ENCODE assay signal across 10 mouse cellular contexts in the genomic region with DNA sequence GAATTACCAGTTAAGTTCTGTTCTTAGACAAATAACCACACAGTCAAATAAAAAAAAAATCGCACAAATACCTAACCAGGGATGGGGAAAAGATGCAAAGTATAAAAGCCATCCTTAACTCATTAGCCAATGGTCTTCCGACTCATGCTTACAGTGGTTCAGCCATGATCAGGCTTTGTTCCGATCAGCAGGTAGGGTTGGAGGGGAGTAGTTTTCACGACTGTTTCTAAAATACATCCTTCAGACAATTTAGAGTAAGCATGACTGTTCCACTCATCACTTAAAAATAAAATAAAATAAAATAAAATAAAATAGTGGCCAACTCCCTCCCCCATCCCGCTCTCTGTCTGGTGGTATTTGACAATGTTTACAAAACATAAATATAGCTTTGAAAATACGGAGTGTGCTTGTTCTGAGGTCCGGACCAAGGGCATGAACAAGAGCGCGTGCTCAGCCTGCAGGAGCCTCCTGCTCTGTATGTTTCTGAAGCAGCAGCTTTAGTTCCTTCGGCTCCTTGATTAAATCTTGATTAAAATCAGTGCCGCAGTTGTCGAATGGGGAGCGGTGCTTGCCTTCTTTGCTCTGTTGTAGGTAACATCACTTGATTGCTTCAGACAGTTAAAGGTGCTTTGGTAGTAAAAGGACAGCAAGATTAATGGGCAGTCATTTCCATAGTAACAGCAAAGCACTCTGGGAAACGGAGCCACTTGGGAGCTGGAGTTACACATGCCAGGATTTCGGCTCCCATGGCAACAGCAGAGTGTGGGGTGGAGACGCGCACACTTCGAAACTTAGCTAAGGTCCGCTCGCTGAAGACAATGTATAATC.
A peak's percentile ranks its signal among the peaks of the same experiment; 100 is the strongest.
DNase-seq lines count a peak whose midpoint lies in the region; ATAC-seq lines count a peak whose summit lies in the region.
"Had no signal": no experiment of that assay in that cellular context is flagged by ENCODE, and none has a peak within 500 bp of the region (broad histone marks: within the 10 kb centered on the region; RNA-seq: fewer than 3 reads in every experiment).

No protein-coding gene starts in this region.

- peak; percentile 19 for DNase-seq in 3T3-L1 (ENCODE audit: low read depth, low spot score)
- peak; percentile 81 for DNase-seq in brain, embryonic 18.5 days (ENCODE audit: low read depth, low spot score)
- peak; percentile 19 to 49 for DNase-seq in heart, postnatal 14 days
- DNase-seq in kidney, postnatal 4 days, result peak; percentile 65 to 71
- DNase-seq in retina, embryonic 14.5 days (ENCODE audit: low spot score), result peak; percentile 79

- H3K9me3 ChIP-seq in forebrain, embryonic 13.5 days (replicated peaks), result no peaks in the 10 kb centered on the region
- H3K9me3 ChIP-seq in lung, embryonic 15.5 days, result no peaks in the 10 kb centered on the region
- H3K9me3 ChIP-seq: G1E had no signal

- H3K9ac ChIP-seq in forebrain, embryonic 13.5 days, result no peak overlapping the region
- H3K9ac ChIP-seq in lung, embryonic 15.5 days, result no peak overlapping the region

- WGBS in forebrain, embryonic 13.5 days, result 28% methylated on average over 20 of the region's 20 CpGs
- WGBS in lung, embryonic 15.5 days, result 25% methylated on average over 20 of the region's 20 CpGs

- H3K4me2 ChIP-seq in forebrain, embryonic 13.5 days, result peak overlapping the region; percentile 52
- H3K4me2 ChIP-seq in lung, embryonic 15.5 days, result peak overlapping the region; percentile 49

- intact Hi-C loops in heart, postnatal 14 days (cut with DNase I), result no loop called here

- peak overlapping the region; percentile 19 for H3K4me3 ChIP-seq in forebrain, embryonic 13.5 days
- peak overlapping the region; percentile 23 for H3K4me3 ChIP-seq in lung, embryonic 15.5 days

- H3K27me3 ChIP-seq in forebrain, embryonic 13.5 days, result no peaks in the 10 kb centered on the region
- H3K27me3 ChIP-seq in lung, embryonic 15.5 days, result no peaks in the 10 kb centered on the region

- peak overlapping the region; percentile 37; the same call in 1 of the 2 replicates for H3K27ac ChIP-seq in forebrain, embryonic 13.5 days
- H3K27ac ChIP-seq in lung, embryonic 15.5 days, result no peak overlapping the region
- H3K27ac ChIP-seq: macrophage had no signal

- peaks cover 11% of the 10 kb centered on the region; the same call in 1 of the 2 replicates for H3K4me1 ChIP-seq in forebrain, embryonic 13.5 days
- H3K4me1 ChIP-seq in lung, embryonic 15.5 days, result no peaks in the 10 kb centered on the region

- no peaks in the 10 kb centered on the region for H3K36me3 ChIP-seq in forebrain, embryonic 13.5 days (ENCODE audit: poor library complexity, severe bottlenecking)
- no peaks in the 10 kb centered on the region for H3K36me3 ChIP-seq in lung, embryonic 15.5 days
- H3K36me3 ChIP-seq: G1E had no signal

- peak; percentile 98 for ATAC-seq in forebrain, embryonic 13.5 days
- peak; percentile 94; the same call in 1 of the 2 replicates for ATAC-seq in lung, embryonic 15.5 days (ENCODE audit: borderline replicate concordance, extremely low read depth, low FRiP score, low TSS enrichment)
- no peak for ATAC-seq in activated CD4-positive, CD25-positive, alpha-beta regulatory T cell, adult 4 months

Comparison
In these comparisons a context has a peak if more than half of its experiments do, and no peak if none do; other contexts are left out.
1. DNase-seq: peak in every context shown above with its lines; median percentile 81 in brain, embryonic 18.5 days; 79 in retina, embryonic 14.5 days; 68 in kidney, postnatal 4 days; 34 in heart, postnatal 14 days; 19 in 3T3-L1.